Mouse (Mus musculus): ENCODE measurements around the gene Ocln.

GRCm38 (mm10) chr13:100493313-100493712, 59.2 kb downstream of the Ocln start:
- TF ChIP-seq CTCF (IDR thresholded peaks at IDR 0.05): no peak
- no peak for TF ChIP-seq POLR2A (IDR thresholded peaks at IDR 0.05; ENCODE audit: insufficient read depth, low read depth, low read length)
- no peak for TF ChIP-seq EP300 (IDR thresholded peaks at IDR 0.05; ENCODE audit: insufficient read depth, low read depth, low read length)
